Mouse (Mus musculus): ENCODE measurements at regions not wholly inside any gene's neighbourhood (a gene's known extent, or its start where the extent isn't known, plus 50 kb on each side); places are given as distances from the start of the nearest gene placed in this dataset.

DNA sequence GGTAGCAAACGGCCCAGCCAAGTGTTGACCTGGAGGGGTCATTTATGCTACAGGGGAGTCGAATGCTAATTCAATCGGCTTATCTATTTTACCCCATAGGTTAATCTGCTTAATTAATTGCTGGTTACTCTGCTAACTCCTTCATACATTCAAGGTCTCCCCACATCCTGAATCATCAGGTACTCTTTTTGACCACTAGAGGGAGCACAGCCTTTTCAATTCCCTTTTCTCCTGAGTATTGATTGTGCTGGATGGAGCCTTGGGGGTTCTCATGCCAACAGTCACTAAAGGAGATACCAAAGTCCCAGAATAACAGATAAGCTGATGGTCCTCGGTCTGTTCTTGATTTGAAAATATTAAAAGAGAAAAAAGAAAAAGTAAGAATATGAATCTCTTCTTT is 126.8 kb downstream of the Polr2m start:
- no peak for DNase-seq (ENCODE audit: low spot score in 2 of 2)

DNA sequence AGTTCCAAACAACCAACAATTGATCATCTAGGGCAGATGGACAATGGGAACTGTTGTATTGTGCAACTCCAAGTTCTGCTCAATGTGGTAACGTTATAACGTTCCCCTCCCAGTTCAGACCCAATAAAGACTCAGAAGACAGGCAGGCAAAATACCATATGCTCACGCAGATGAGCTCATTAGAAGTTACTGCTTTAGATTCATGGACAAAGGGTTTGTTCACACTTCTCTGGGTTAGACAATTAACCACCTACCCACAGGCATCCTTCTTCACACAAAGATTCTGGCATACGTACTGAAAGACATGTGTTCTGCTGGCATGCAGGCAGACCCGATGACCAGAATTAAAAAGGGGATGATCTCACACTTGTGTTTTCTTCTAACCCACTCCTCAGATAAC is 130.0 kb downstream of the Polr2m start:
- no peak for DNase-seq (ENCODE audit: low spot score in 2 of 2)
